Mouse (Mus musculus) ovary, postnatal 10 days (tissue): ENCODE results near the gene Cxcl5.

ENCODE experiments used
- DNase-seq: peaks from one replicate; pipeline ENCODE4 v3.0.0; 2022; ENCODE audit warnings: low spot score

Gene Cxcl5

DNA sequence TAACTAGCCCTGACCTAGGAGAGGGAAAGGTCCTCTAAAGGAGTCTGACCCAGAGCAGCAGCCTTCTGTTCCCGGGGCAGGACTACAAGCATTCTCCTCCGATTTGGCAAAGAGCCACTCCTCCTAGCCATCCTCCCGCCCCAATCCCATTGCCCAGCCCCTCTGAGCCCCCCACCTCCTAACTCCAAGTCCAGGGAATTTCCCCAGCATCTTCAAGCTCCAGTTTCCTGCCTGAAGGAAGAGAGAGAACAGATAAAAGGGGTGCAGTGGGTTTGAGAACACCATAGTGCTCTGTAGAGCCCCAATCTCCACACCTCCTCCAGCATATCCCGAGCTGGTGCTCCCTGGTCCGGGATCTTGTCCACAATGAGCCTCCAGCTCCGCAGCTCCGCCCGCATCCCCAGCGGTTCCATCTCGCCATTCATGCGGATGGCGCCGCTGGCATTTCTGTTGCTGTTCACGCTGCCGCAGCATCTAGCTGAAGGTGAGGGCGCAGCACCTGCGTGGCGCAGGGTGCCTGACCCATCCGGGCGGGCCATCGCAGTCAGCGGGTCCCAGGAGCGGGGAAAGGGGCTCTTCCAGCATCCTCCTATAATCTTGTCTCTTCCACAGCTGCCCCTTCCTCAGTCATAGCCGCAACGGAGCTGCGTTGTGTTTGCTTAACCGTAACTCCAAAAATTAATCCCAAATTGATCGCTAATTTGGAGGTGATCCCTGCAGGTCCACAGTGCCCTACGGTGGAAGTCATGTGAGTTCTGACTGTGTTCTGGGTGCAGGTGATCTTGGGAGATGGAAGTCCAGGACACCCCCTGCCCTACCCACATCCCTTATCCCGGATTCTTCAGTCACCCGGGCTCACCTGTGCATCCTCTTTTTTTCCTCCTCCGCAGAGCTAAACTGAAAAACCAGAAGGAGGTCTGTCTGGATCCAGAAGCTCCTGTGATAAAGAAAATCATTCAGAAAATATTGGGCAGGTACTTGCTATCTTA lies at the start of gene Cxcl5:
Cxcl5 (plus strand) TSS at position 284 of the 989 bp plus-strand sequence.
- no peak for DNase-seq

- DNase-seq = no peak
These were observed 47.8 kb upstream of the Cxcl5 start for GRCm38 (mm10) chr5:90711409-90711808.

DNA sequence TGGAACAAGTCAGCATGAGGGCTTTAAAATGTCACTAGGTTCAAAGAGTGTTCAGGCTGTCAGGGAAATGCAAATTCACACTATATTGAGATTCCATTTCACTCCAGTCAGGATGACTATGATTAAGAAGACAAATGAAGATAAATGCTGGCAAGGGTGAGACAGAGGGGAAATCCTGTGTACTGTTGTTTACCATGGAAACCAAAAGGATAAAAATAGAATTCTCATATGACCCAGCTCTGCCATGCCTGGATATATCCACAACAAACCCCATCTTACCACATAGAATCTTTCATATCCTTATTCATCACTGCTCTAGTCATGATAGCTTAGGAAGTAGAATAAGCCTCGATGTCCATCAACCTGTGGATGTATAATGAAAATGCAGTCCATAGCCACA lies 41.2 kb upstream of the Cxcl5 start:
- no peak for DNase-seq

- DNase-seq = no peak
These were observed 36.5 kb upstream of the Cxcl5 start for GRCm38 (mm10) chr5:90722656-90723055.

- DNase-seq = no peak
These were observed 30.9 kb upstream of the Cxcl5 start for GRCm38 (mm10) chr5:90728254-90728653.

DNA sequence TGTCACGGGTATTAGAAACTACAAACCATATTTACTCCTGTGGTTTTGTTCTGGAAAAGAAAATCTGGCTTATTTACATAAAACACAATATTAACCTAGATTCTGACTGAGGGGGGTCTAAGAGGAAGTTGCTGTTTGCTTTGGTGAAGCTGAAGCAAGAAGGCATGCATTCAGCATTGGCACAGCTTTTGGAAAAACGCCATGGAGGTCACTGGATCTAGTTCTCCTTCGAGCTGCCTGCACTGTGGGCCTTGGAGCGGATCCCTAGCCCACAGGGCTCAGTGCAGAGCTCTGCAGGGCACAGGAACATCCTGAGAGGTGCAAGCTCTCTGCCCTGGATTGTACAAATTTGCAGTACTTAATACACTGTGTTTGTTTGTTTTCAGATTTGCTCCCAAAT lies 27.7 kb upstream of the Cxcl5 start:
- no peak for DNase-seq

- no peak for DNase-seq
These were observed 17.1 kb upstream of the Cxcl5 start for GRCm38 (mm10) chr5:90742029-90742428.

- no peak for DNase-seq
These were observed 5.2 kb upstream of the Cxcl5 start for GRCm38 (mm10) chr5:90753934-90754333.

DNA sequence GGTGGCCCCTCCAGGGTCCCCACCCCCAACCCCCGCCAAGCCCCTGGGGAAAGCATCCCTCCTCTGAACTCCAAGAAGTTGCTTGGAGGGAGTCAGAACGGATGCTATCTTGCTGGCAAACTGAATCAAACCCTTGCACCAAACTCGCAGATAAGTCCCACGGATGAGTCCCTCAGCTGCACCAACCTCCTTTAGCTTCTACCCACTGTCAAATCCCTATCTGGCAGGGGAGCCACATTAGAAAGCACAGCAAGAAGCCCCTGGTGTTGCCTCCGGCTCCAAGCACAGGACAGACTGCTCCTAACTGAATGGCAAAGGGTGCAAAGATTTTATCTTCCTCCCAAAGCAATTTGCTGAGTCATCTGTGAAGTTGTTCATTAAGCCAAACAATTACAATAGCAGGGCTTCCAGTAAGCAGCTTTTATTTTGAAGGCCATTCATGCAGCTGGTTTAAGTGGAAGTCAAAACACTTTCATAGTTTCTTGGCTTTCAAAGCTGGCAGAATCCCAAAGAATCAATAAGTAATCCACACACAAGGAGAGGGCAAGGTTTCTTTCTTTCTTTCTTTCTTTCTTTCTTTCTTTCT lies 1.0 kb upstream of the Cxcl5 start:
- no peak for DNase-seq

DNA sequence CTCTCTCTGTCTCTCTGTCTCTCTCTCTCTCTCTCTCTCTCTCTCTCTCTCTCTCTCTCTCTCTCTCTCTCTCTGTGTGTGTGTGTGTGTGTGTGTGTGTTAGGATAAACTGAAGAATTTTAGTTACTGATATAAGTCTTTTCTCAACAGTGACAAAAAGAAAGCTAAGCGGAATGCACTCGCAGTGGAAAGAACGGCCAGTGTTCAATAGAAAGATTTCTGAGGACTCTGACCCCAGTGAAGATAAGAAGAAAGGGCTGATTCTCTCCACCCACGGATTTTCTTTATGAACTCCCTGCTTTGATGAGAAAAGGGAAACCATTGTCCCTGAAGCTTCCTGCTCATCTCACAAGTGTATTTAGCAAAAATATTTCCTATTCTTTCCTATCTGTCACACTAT lies 1.1 kb downstream of the Cxcl5 start:
- no peak for DNase-seq

- no peak for DNase-seq
These were observed 1.7 kb downstream of the Cxcl5 start for GRCm38 (mm10) chr5:90760844-90761243.

DNA sequence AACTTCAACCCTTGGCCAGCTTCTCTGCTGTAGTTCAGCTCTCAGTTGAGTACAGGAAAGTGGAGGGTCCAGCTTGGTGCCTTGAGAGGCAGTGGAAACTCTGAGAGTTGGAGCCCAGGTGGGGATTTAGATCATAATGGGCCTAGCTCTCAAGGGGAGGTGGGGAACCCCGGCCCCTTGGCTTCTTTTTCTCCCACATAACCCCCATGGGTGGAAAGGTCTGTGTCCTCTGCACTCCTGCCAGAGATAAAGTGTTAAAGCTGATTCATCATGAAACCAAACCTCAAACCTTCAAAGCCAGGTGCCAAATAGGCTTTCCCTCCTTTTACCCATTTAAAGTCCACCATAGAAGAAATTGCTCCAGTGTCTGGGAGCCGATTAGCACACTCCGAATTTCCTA lies 2.7 kb downstream of the Cxcl5 start:
- DNase-seq = no peak

- no peak for DNase-seq
These were observed 4.9 kb downstream of the Cxcl5 start for GRCm38 (mm10) chr5:90763912-90764665.

DNA sequence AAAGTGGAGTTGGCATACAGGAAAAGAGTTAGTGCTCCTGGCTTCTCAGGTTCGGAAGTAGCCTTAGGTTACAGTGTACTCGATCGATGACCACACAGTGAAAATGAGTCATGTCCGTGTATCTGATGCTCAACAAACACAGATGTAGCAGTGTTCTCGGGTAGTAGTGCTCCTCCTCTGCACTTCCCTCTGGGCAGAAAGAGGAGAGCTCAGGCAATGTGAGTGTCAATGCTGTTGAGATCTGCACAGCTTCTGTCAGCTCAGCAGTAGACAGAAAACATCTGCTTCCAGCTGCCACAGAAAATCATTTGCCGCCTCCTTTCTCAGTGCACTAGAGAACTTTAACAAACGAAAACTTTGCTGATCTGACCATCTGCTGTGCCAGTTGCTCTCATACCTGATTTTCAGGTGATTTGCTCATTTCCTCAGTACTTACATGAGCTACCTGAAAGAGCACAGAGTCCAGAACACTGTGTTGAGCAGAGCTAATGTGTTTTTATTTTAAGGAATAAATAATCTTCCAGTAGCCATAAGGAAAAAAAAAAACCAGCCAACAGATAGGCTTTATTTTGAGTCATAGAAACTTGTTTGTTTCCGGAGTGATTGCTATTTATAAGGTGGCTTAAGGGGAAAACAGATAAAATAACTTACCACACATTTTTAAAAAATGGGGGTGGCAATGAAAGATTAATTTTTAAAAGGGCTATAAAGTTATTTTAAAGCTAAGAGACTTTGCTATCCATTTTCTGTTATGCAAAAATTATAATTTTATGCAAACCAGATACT lies 6.9 kb downstream of the Cxcl5 start:
- no peak for DNase-seq

- DNase-seq = no peak
These were observed 9.1 kb downstream of the Cxcl5 start, which contains the start of gene Ppbp for GRCm38 (mm10) chr5:90768218-90768617. Gene Ppbp (plus strand): TSS chr5:90768518.

DNA sequence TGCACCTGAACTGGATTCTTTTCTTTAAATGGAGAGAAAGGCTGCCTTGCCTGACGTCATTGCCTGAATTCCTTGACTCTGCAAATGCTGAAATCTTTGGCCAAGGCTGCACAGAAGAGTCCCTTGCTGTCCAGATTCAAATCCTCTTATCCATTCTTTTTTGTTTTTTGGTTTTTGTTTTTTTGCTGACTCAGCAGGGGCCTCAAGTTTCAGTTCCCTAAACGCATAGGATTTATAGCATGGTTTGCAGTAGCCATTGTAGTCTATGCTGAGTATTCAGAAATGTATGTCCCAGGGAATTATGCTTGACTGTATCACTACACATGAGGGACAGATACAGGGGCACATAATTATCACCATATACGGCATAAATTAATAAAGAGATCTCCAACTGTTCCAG lies 12.2 kb downstream of the Cxcl5 start:
- no peak for DNase-seq

DNA sequence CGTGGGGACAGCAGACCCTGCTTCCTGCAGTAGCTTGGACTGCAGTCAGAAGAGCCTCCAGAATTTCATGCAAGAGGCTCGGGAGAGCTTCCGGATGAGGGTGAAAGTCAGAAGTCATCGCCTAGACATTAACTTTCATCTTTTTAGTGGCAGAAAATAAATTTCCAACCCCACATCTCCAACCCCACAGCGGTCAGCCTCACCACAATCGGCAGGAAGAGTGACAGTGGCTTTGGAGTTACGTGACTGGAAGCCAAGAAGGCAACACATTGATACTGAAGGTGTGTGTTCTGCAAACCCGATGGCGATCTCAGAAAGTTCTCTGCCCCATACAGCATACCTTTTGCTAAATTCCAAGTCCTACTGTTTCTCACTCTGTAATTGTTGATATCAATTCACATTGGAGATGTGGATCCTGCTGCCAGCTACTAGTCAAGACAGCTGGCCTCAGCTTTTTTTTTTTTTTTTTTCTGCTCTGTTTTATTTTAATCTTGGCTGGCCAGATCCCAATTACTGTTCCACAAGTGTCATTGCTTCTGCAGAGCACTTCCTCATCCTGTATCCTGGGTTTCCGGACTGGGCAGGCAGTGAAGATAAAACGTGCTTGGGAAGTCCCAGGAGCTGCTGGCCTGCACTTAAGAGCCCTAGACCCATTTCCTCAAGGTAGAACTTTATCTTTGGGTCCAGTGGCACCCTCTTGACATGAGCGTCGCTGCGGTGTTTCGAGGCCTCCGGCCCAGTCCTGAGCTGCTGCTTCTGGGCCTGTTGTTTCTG lies 12.9 kb downstream of the Cxcl5 start, which contains the start of gene Pf4:
Pf4 (plus strand) TSS at position 556 of the 774 bp plus-strand sequence.
- DNase-seq = no peak

DNA sequence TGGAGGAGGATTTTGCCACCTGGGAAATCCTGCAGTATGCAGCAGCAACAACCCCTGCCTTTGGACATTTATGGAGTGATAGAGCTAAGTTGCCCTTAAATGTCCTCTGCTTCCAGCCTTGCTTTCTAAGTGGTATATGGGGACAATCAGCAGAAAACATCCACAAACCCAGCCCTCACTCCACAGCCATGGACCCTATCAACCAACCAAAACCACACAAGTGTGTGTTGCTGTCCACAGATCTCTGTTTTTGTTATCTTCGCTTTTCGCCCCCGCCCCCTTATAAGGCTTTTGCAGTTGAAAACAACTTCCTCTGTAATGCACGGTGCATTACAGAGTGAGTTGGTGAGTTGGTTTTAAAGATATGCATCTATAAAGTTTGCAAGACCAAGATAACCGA lies 16.4 kb downstream of the Cxcl5 start:
- no peak for DNase-seq

GRCm38 (mm10) chr5:90777621-90778020 lies 18.5 kb downstream of the Cxcl5 start:
- no peak for DNase-seq

DNA sequence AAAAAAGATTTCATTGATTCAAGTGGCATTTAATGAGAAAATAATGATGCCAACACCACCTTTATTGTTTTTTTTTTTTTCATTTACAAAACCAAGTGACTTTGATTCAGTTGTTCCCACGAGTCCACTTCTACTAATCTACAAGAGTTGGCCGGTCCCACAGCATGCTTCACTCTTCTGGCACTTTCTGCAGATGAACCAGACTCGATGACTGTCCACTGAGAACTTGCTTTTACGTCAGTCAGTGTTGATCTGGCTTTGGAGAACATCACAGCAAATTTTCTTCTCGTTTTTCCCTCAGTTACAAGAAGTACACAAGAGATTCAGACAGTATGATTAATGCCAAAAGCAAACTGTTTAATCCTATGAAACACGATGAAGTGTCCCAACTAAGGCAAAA lies 19.7 kb downstream of the Cxcl5 start:
- DNase-seq = no peak

DNA sequence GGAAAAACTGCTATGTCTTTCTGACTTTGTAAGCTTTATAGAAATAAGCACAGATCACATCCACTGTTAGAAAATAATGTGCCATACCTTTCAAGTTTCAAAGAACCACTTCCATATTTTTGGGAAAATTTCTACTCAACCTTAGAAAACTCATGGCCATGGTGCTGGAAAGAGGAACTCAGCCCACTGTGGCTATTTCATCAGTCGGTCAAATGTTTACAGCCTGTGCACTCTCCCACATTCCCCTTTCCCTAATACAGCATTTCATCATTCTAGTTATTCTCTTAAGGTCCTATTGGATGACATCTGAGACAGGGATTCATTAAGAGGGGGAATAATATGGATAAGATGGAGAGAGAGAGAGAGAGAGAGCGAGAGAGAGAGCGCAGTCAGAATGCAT lies 24.5 kb downstream of the Cxcl5 start:
- no peak for DNase-seq
